Comparison of ENCODE assay signal across 7 mouse cellular contexts in the genomic region with DNA sequence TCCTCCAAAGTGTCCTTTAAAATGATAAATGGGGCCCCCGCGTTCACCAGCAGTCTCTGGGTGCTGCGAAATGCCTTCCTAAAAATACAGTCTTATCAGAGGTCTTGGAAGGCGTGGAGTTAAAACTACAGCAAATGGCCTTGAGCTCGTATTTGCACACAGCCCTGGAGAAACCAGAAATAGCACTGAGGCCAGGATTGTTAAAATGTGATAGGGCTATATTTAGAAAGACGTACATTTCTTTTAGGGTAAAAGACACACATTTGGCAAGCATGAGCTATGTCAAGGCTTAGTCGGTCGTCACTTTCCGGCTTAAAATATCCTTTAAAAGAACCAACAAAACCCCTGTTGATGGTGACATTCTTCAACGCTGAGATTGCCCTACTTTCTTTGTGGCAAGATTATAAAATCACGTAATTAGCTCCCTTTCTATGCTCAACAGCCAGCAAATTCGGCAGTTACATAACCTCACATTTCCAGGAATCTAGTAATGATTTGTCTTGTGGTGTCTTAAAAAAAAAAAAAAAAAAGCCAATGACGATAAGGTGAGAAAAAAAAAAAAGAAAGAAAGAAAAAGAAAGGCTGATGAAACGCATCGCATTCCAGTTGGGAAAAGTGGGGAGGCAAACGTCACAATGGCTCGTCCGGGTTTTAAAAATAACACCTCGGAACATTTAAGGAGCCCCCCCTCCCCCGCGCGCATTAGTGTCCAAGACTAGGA. TPM values are rescaled to one million over a fixed set of nuclear protein-coding genes. Genes with fewer than 3 reads are reported as not detected.
DNase-seq lines count a peak whose midpoint lies in the region; ATAC-seq and TF ChIP-seq lines count a peak whose summit lies in the region.

No protein-coding gene starts in this region.

- intact Hi-C loops in heart, postnatal 10 days (cut with DNase I), result loop anchor here (2.0 to 5.0 kb wide), 4 partner anchors 51 to 215 kb away; a partner anchor contains a TSS

- H3K27ac ChIP-seq in embryonic facial prominence, embryonic 13.5 days, result peak overlapping the region; percentile 98
- no peak overlapping the region for H3K27ac ChIP-seq in limb, embryonic 14.5 days (replicated peaks; ENCODE audit: low read depth, low read length)
- peak overlapping the region; percentile 97; the same call in 1 of the 2 replicates for H3K27ac ChIP-seq in neural tube, embryonic 12.5 days

- H3K9ac ChIP-seq in embryonic facial prominence, embryonic 13.5 days, result peak overlapping the region; percentile 91
- peak overlapping the region; percentile 86 for H3K9ac ChIP-seq in limb, embryonic 14.5 days (ENCODE audit: low read depth, low read length, severe bottlenecking)
- H3K9ac ChIP-seq in neural tube, embryonic 12.5 days, result peak overlapping the region; percentile 91

- no peaks in the 10 kb centered on the region for H3K36me3 ChIP-seq in embryonic facial prominence, embryonic 13.5 days
- no peaks in the 10 kb centered on the region for H3K36me3 ChIP-seq in limb, embryonic 14.5 days (ENCODE audit: control insufficient read depth, insufficient read depth, low read length)
- H3K36me3 ChIP-seq in neural tube, embryonic 12.5 days, result no peaks in the 10 kb centered on the region

- peaks cover 39% of the 10 kb centered on the region for H3K4me1 ChIP-seq in embryonic facial prominence, embryonic 13.5 days
- H3K4me1 ChIP-seq in limb, embryonic 14.5 days (ENCODE audit: control insufficient read depth, insufficient read depth, low read length), result peaks cover 30% of the 10 kb centered on the region
- H3K4me1 ChIP-seq in neural tube, embryonic 12.5 days, result peaks cover 33% of the 10 kb centered on the region

- no peak for ATAC-seq in embryonic facial prominence, embryonic 13.5 days (ENCODE audit: insufficient number of reproducible peaks, insufficient read depth, low FRiP score, low TSS enrichment, low read depth)
- no peak for ATAC-seq in limb, embryonic 14.5 days (ENCODE audit: low FRiP score, low read depth)
- no peak for ATAC-seq in neural tube, embryonic 12.5 days (ENCODE audit: low FRiP score, low read depth)

- peak; percentile 65 for DNase-seq in 3T3-L1 (ENCODE audit: low read depth, low spot score)
- DNase-seq in CD4-positive helper T cell, adult 2 months (ENCODE audit: low read depth, low spot score), result peak; percentile 32
- peak; percentile 54 to 65 for DNase-seq in heart, postnatal 10 days
- DNase-seq in limb, embryonic 14.5 days (ENCODE audit: low spot score), result peak; percentile 37
- DNase-seq in c-Kit-positive CD71-positive TER-119-positive erythroid progenitor cells, embryonic 14.5 days (ENCODE audit: low spot score), result no peak

- no peak for TF ChIP-seq POLR2A in limb, embryonic 14.5 days (IDR thresholded peaks at IDR 0.05; ENCODE audit: borderline replicate concordance, extremely low read depth, insufficient read depth, insufficient read length)

- peak overlapping the region; percentile 97 for H3K4me2 ChIP-seq in embryonic facial prominence, embryonic 13.5 days
- peak overlapping the region; percentile 99 for H3K4me2 ChIP-seq in limb, embryonic 14.5 days (replicated peaks; ENCODE audit: low read depth, low read length, severe bottlenecking)
- H3K4me2 ChIP-seq in neural tube, embryonic 12.5 days (replicated peaks), result peak overlapping the region; percentile 95

- H3K9me3 ChIP-seq in embryonic facial prominence, embryonic 13.5 days, result no peaks in the 10 kb centered on the region
- no peaks in the 10 kb centered on the region for H3K9me3 ChIP-seq in limb, embryonic 14.5 days (ENCODE audit: control insufficient read depth, low read length)
- no peaks in the 10 kb centered on the region for H3K9me3 ChIP-seq in neural tube, embryonic 12.5 days

- H3K4me3 ChIP-seq in embryonic facial prominence, embryonic 13.5 days, result peak overlapping the region; percentile 91
- H3K4me3 ChIP-seq in limb, embryonic 14.5 days (replicated peaks; ENCODE audit: low read length), result peak overlapping the region; percentile 92
- peak overlapping the region; percentile 85 for H3K4me3 ChIP-seq in neural tube, embryonic 12.5 days

- WGBS in embryonic facial prominence, embryonic 13.5 days, result under 1% methylated on average over 22 of the region's 22 CpGs
- WGBS in limb, embryonic 14.5 days, result under 1% methylated on average over 22 of the region's 22 CpGs
- under 1% methylated on average over 22 of the region's 22 CpGs for WGBS in neural tube, embryonic 12.5 days

- H3K27me3 ChIP-seq in embryonic facial prominence, embryonic 13.5 days, result peaks cover 11% of the 10 kb centered on the region; the same call in 1 of the 2 replicates
- peaks cover 7% of the 10 kb centered on the region; the same call in 1 of the 2 replicates for H3K27me3 ChIP-seq in limb, embryonic 14.5 days (ENCODE audit: control insufficient read depth, insufficient read depth, low read length)
- no peaks in the 10 kb centered on the region for H3K27me3 ChIP-seq in neural tube, embryonic 12.5 days (replicated peaks)

RNA-seq across cellular contexts. Expression of a gene that starts 1.4 kb away (rescaled TPM):
- 35.2 and 37.7 TPM in 2 replicates for polyA plus RNA-seq in embryonic facial prominence, embryonic 13.5 days (2015; fragmentation: Nextera tagmentation; extraction: Ambion mirVana)
- total RNA-seq in heart, postnatal 10 days (2021), result 10 to 100 TPM; 27.3 to 27.9 TPM
- 8.2 and 9.2 TPM in 2 replicates for polyA plus RNA-seq in limb, embryonic 14.5 days (2012; rRNA removed)
- 26.8 and 29.5 TPM in 2 replicates for polyA plus RNA-seq in limb, embryonic 14.5 days (2014; fragmentation: Nextera tagmentation; extraction: Ambion mirVana)
- 42.2 and 44.2 TPM in 2 replicates for polyA plus RNA-seq in neural tube, embryonic 12.5 days (2016; fragmentation: Nextera tagmentation; extraction: Ambion mirVana)

RNA-seq across cellular contexts. Expression of a gene that starts 50.0 kb away (rescaled TPM):
- polyA plus RNA-seq in embryonic facial prominence, embryonic 13.5 days (2015; fragmentation: Nextera tagmentation; extraction: Ambion mirVana), result 46.4 and 53.9 TPM in 2 replicates
- total RNA-seq in heart, postnatal 10 days (2021), result 10 to 100 TPM; 74.1 to 75.8 TPM
- polyA plus RNA-seq in limb, embryonic 14.5 days (2012; rRNA removed), result 34.0 and 38.9 TPM in 2 replicates
- polyA plus RNA-seq in limb, embryonic 14.5 days (2014; fragmentation: Nextera tagmentation; extraction: Ambion mirVana), result 33.5 and 33.8 TPM in 2 replicates
- polyA plus RNA-seq in neural tube, embryonic 12.5 days (2016; fragmentation: Nextera tagmentation; extraction: Ambion mirVana), result 51.4 and 52.7 TPM in 2 replicates
